In the genomic region with DNA sequence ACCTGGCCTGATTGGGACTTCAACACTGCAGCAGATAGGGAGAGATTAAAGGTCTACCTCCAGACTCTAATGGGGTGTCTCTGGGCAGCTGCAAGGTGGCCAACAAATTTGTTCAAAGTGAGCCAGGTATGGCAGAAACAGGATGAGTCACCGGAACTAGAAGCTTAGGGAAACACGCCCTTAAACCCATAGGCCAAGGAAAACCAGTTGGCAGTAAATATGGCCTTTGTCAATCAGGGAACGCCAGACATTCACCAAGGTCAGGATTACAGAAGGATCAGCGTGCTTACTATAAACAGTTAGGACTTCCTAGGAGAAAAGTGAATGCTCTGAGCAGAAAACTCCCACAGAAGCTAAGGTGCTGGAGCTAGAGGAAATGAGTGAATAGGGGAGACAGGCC, we compare ENCODE assay signal across 19 mouse cellular contexts.
"Had no signal": no experiment of that assay in that cellular context is flagged by ENCODE, and none has a peak within 500 bp of the region (broad histone marks: within the 10 kb centered on the region; RNA-seq: fewer than 3 reads in every experiment).

No protein-coding gene starts in this region.

- H3K27ac ChIP-seq: limb, embryonic 12.5 days; limb, embryonic 15.5 days; liver, embryonic 12.5 days; midbrain, embryonic 10.5 days; midbrain, embryonic 13.5 days; neural tube, embryonic 13.5 days had no signal

- ATAC-seq: liver, embryonic 12.5 days; midbrain, embryonic 13.5 days; midbrain, embryonic 16.5 days had no signal

- H3K9ac ChIP-seq: limb, embryonic 12.5 days; limb, embryonic 15.5 days; liver, embryonic 12.5 days; midbrain, embryonic 13.5 days; neural tube, embryonic 13.5 days had no signal

- DNase-seq: kidney, adult 11 months; kidney, adult 9 months; kidney, postnatal 14 days; kidney, postnatal 4 days; left cerebral cortex, postnatal 4 days; lung, adult 2 months; lung, postnatal 36 days; retina, postnatal 1 day; right cerebral cortex, postnatal 25 days; thymus, postnatal 25 days had no signal

- H3K4me1 ChIP-seq: limb, embryonic 15.5 days had no signal

- H3K36me3 ChIP-seq: liver, embryonic 12.5 days had no signal

- H3K27me3 ChIP-seq: limb, embryonic 12.5 days; limb, embryonic 15.5 days; liver, embryonic 12.5 days; midbrain, embryonic 13.5 days; neural tube, embryonic 13.5 days had no signal

- H3K9me3 ChIP-seq: limb, embryonic 12.5 days; limb, embryonic 15.5 days; liver, embryonic 12.5 days; midbrain, embryonic 10.5 days; midbrain, embryonic 13.5 days; neural tube, embryonic 13.5 days had no signal

- H3K4me3 ChIP-seq: limb, embryonic 12.5 days; limb, embryonic 15.5 days; liver, embryonic 12.5 days; megakaryocyte, embryonic 14.5 days; midbrain, embryonic 10.5 days; midbrain, embryonic 13.5 days; myocyte; neural tube, embryonic 13.5 days had no signal

- H3K4me2 ChIP-seq: limb, embryonic 12.5 days; limb, embryonic 15.5 days; liver, embryonic 12.5 days; midbrain, embryonic 13.5 days; neural tube, embryonic 13.5 days had no signal
